Mouse (Mus musculus) cortical plate, adult 2 months (tissue): ENCODE data around the gene Osbpl7. TPM values are rescaled to one million over a fixed set of nuclear protein-coding genes. Genes with fewer than 3 reads are reported as not detected.

ENCODE experiments used
- H3K27ac ChIP-seq: fragments of 200-500 bp; 2 replicates; pipeline ENCODE4 v1.5.1; 2012; ENCODE audit warnings: low read length, control low read depth, inconsistent platforms; ENCODE audit not compliant: insufficient read depth
- H3K4me1 ChIP-seq: fragments of 200-500 bp; 2 replicates; pipeline ENCODE4 v1.6.1; 2011; ENCODE audit warnings: low read length; ENCODE audit not compliant: control insufficient read depth, insufficient read depth
- H3K4me3 ChIP-seq: fragments of 200-500 bp; 2 replicates; pipeline ENCODE4 v1.5.1; 2011; ENCODE audit warnings: mild to moderate bottlenecking, low read length, control low read depth; ENCODE audit not compliant: insufficient read depth
- CTCF ChIP-seq: fragments of 200-500 bp; IDR thresholded peaks from 2 replicates; pipeline ENCODE4 v1.5.1; 2011; ENCODE audit warnings: mild to moderate bottlenecking, control low read depth, low read length; ENCODE audit not compliant: insufficient read depth; ENCODE audit errors: extremely low read depth
- POLR2A ChIP-seq: fragments of 200-500 bp; IDR thresholded peaks from 2 replicates; pipeline ENCODE4 v1.6.1; 2011; ENCODE audit warnings: mild to moderate bottlenecking, low read length, control low read depth; ENCODE audit not compliant: insufficient read depth; ENCODE audit errors: extremely low read depth
- polyA plus RNA-seq: library from polyadenylated mRNA; depleted of rRNA; stranded (reverse); fragments of >200 nt; gene quantifications from 2 replicates; pipeline ENCODE4 v1.2.3, GENCODE M21; 2012; rRNA removed

The Osbpl7 gene
- polyA plus RNA-seq, 1 experiment = 14.1 TPM

DNA sequence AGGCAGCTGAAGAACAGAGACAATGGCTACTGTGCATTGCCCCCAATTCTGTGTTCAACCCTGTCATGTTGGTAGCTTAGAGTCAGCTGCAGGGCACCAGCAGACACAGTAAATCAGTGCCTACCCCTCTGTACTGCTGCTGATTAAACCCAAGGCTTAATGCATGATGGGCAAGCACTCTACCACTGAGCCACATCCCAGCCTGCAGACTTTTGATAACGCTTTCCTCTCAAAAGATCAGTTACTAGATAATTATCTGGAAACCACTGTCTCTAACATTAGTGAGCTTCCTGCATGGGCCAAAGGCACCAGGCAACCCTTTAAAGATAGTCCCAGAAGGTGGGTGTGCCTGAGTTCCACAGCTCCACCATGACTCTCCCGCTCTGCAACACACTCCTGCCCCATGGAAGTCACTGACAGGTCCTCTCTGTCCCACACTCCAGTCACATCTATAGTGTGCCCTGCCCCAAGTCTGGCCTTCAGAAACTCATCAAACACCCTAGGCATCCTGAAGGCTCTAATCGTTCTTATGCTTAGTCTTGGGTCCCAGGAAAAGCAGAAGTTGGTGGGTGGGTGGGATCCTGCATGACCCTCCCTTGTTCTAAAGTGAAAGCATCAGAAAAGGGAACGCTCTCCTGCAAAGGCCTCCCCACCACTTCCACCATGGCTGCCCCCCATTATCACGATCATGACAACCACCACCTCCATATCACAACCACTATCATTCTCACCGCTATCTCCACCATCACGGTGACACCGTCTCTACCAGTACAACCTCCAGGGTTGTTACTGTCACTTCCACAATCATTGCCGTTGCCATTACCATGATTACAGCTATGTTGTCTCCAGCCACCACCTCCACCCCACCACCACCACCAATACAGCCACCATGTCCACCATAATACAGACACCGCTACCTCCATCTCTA, 53.0 kb downstream of the Osbpl7 start:
- H3K4me1 ChIP-seq = no peaks in the 10 kb centered on the region
- H3K4me3 ChIP-seq = no peak overlapping the region
- H3K27ac ChIP-seq = no peak overlapping the region
- TF ChIP-seq POLR2A = no peak
- no peak for TF ChIP-seq CTCF

GRCm38 (mm10) chr11:97104091-97104483, 53.7 kb downstream of the Osbpl7 start:
- no peak overlapping the region for H3K27ac ChIP-seq
- no peak overlapping the region for H3K4me3 ChIP-seq
- TF ChIP-seq POLR2A = no peak
- TF ChIP-seq CTCF = no peak
- no peaks in the 10 kb centered on the region for H3K4me1 ChIP-seq

GRCm38 (mm10) chr11:97108976-97109375, 58.5 kb downstream of the Osbpl7 start:
- Histone ChIP-seq H3K4me3 (no peak overlapping the region), H3K4me1 (no peaks in the 10 kb centered on the region)

DNA sequence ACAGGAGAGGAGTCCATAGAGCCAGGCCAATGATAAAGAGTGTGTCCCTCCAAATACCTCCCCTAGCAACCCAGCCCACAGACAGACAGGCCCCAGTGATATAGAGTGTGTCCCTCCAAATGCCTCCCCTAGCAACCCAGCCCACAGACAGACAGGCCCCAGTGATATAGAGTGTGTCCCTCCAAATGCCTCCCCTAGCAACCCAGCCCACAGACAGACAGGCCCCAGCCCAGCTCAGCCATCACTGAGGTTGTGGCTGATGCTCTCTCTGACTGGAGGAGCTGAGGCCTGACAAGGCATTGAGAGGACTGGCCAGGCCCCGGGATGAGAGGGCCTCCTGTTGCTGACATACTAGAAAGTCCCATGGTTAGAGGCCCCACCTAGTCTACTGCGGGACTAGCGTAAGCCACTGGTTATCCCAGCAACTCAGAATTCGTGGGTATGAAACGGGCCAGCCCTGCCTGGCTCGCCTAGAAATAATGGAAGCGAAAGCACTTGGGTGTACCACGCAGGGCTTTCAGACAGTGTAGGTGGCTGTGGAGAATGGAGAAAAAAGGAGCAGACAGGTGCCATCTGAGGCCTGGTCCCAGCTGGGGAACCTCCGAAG, 62.2 kb downstream of the Osbpl7 start:
- Histone ChIP-seq H3K27ac (no peak overlapping the region), H3K4me1 (no peaks in the 10 kb centered on the region), H3K4me3 (no peak overlapping the region)
- TF ChIP-seq POLR2A (no peak), CTCF (no peak)

More at GRCm38 (mm10) chr11:97108976-97109375, 58.5 kb downstream of the Osbpl7 start:
- H3K27ac ChIP-seq = no peak overlapping the region
- TF ChIP-seq POLR2A = no peak
- no peak for TF ChIP-seq CTCF

DNA sequence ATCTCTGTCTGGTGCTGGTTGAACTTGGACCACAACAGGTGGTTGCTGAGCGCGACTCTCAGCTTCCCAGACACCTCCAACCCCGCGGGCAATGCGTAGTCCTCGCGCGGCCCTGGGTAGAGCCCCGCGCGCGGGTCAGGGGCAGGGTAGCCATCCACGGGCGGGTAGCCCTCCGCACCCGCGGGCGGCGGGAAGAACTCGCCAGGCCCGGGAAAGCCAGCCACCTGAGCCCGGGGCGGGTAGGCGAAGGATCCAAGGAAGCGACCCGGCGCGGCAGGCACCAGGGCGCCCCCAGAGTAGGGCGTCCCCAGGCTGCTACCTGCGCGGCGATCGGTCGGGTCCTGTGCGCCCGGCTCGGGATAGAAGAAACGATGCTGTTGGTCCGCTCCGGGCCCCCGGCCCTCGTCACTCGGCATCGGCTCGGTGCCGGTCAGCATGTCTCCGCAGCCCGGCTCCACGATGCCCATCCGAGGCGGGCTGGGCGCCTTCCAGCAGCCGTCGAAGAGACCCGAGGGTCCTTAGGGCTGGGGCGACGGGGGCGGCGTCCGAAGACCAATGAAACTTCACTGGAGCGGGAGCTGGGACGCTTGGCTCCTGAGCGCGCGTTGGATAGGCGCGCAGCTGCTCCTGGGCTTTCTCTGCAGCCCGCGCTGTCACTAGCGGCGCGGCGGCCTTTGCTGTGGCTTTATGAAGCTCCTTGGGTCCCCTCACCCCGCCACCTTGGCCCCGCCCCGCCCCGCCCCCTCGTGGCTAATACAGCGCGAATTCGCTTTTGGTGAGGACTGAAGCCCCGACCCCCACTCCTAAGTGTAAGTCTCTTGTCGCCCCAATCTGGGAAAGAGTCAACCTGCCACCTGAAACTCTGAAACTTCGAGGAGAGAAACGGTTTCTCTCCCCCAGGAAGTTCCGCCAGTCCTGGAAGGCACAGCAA, 64.5 kb downstream of the Osbpl7 start, which contains the start of gene Tbx21:
Gene Tbx21, minus strand, starts transcription at position 661 of the 931 bp plus-strand sequence.
- H3K27ac ChIP-seq = no peak within 1 kb of the TSS
- no peak within 1 kb of the TSS for H3K4me3 ChIP-seq
- H3K4me1 ChIP-seq = no peaks in the 10 kb centered on the region
- TF ChIP-seq POLR2A (no peak), CTCF (no peak)

DNA sequence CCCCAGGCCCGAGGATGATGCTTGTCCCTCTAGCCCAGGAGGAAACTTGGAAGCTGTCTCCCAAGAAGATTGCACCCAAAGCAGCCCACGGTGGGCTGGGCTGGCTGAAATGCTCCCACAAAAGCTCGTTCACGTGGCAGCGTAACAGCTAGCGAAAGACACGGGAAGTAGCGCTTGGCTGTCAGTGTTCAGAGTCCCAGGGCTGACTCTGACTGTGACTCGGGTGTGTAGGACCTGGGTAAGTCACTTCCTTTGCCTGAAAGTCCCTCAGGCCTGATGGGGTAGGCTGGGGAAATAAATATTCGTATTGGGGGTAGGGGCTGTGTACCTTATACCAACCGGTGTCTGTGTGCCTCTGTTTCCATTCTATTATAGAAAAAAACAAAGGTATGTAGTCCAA, 65.4 kb downstream of the Osbpl7 start:
- no peak for TF ChIP-seq CTCF
- TF ChIP-seq POLR2A = no peak
- H3K4me3 ChIP-seq = no peak overlapping the region
- no peak overlapping the region for H3K27ac ChIP-seq
- H3K4me1 ChIP-seq = no peaks in the 10 kb centered on the region

Other genes with a start within 250 kb of the Osbpl7 start
- gene Nfe2l1, start 220.7 kb upstream of the Osbpl7 start, polyA plus RNA-seq = 202 and 207 TPM in 2 replicates
- gene Copz2, start 200.8 kb upstream of the Osbpl7 start, polyA plus RNA-seq = 14.2 and 14.7 TPM in 2 replicates
- gene Cdk5rap3, start 134.1 kb upstream of the Osbpl7 start, polyA plus RNA-seq = 42.9 and 44.8 TPM in 2 replicates
- gene Prr15l, start 122.5 kb upstream of the Osbpl7 start, polyA plus RNA-seq = not detected in 2 replicates
- gene Pnpo, start 106.6 kb upstream of the Osbpl7 start, polyA plus RNA-seq = 40.8 and 41.4 TPM in 2 replicates
- 10.3 and 10.4 TPM in 2 replicates for gene Sp2, start 67.7 kb upstream of the Osbpl7 start, polyA plus RNA-seq
- 0.69 and 0.85 TPM in 2 replicates for gene Sp6, start 37.2 kb upstream of the Osbpl7 start, polyA plus RNA-seq
- gene Scrn2, start 20.7 kb upstream of the Osbpl7 start, polyA plus RNA-seq = 4.4 and 6.3 TPM in 2 replicates
- 0.91 and 1.1 TPM in 2 replicates for gene Lrrc46, start 9.2 kb upstream of the Osbpl7 start, polyA plus RNA-seq
- gene Mrpl10, start 9.1 kb upstream of the Osbpl7 start, polyA plus RNA-seq = 67.7 and 68.6 TPM in 2 replicates
- gene Tbx21, start 64.7 kb downstream of the Osbpl7 start, polyA plus RNA-seq = 0.10 and 0.11 TPM in 2 replicates
- gene Tbkbp1, start 100.9 kb downstream of the Osbpl7 start, polyA plus RNA-seq = 54.5 and 59.5 TPM in 2 replicates
- gene Kpnb1, start 137.3 kb downstream of the Osbpl7 start, polyA plus RNA-seq = 73.2 and 76.8 TPM in 2 replicates
- 81.2 and 88.0 TPM in 2 replicates for gene Npepps, start 230.0 kb downstream of the Osbpl7 start, polyA plus RNA-seq